Mouse (Mus musculus): Measurements from ENCODE around the gene Pigo. TPM values are rescaled to one million over a fixed set of nuclear protein-coding genes. Genes with fewer than 3 reads are reported as not detected.

The Pigo gene
- polyA plus RNA-seq, 2 experiments = 8.3 to 9.2 TPM

- H3K4me1 ChIP-seq (replicated peaks; ENCODE audit: control insufficient read depth in 2 of 2, insufficient read depth in 2 of 2, low read length in 1 of 2) = no peaks in the 10 kb centered on the region
- H3K9ac ChIP-seq (replicated peaks) = no peak overlapping the region
- no peaks in the 10 kb centered on the region for H3K27me3 ChIP-seq (ENCODE audit: control insufficient read depth, insufficient read depth, low read length)
- TF ChIP-seq EP300 (IDR thresholded peaks at IDR 0.05; ENCODE audit: low read depth) (no peak), CTCF (IDR thresholded peaks at IDR 0.05; ENCODE audit: low read depth) (no peak)
- no peak overlapping the region for H3K27ac ChIP-seq
- no peaks in the 10 kb centered on the region for H3K9me3 ChIP-seq (ENCODE audit: control insufficient read depth, low read length)
- DNase-seq (ENCODE audit: low read depth in 3 of 3, low spot score in 3 of 3) (no peak), ATAC-seq (ENCODE audit: insufficient read depth) (no peak)
- no peaks in the 10 kb centered on the region for H3K36me3 ChIP-seq (replicated peaks; ENCODE audit: control insufficient read depth, insufficient read depth, low read depth)
- no peak overlapping the region for H3K4me2 ChIP-seq (ENCODE audit: low read depth)
- H3K4me3 ChIP-seq (ENCODE audit: insufficient read depth in 1 of 2, low read depth in 2 of 2, low read length in 2 of 2) = no peak overlapping the region
- 64% methylated on average over 4 of the region's 4 CpGs for WGBS (ENCODE audit: insufficient replicate concordance)
These were observed 52.7 kb downstream of the Pigo start for GRCm38 (mm10) chr4:42972952-42973351.

GRCm38 (mm10) chr4:42969304-42969703, 56.3 kb downstream of the Pigo start, which contains the start of gene 1700022I11Rik:
1700022I11Rik (plus strand) TSS chr4:42969604.
- TF ChIP-seq EP300 (IDR thresholded peaks at IDR 0.05; ENCODE audit: low read depth) (no peak), CTCF (IDR thresholded peaks at IDR 0.05; ENCODE audit: low read depth) (no peak)
- ATAC-seq (ENCODE audit: insufficient read depth) = no peak
- Histone ChIP-seq H3K4me3 (ENCODE audit: insufficient read depth in 1 of 2, low read depth in 2 of 2, low read length in 2 of 2) (no peak within 1 kb of the TSS), H3K4me1 (replicated peaks; ENCODE audit: control insufficient read depth in 2 of 2, insufficient read depth in 2 of 2, low read length in 1 of 2) (peaks cover 0 to 2% of the 10 kb centered on the region in 2 experiments; a peak in 1 of 4 replicates), H3K27ac (no peak within 1 kb of the TSS), H3K27me3 (ENCODE audit: control insufficient read depth, insufficient read depth, low read length) (no peaks in the 10 kb centered on the region), H3K9me3 (ENCODE audit: control insufficient read depth, low read length) (no peaks in the 10 kb centered on the region), H3K36me3 (replicated peaks; ENCODE audit: control insufficient read depth, insufficient read depth, low read depth) (no peaks in the 10 kb centered on the region), H3K4me2 (ENCODE audit: low read depth) (no peak within 1 kb of the TSS), H3K9ac (replicated peaks) (no peak within 1 kb of the TSS)
- 53% methylated on average over 4 of the region's 4 CpGs for WGBS (ENCODE audit: insufficient replicate concordance)
- no peak for DNase-seq (ENCODE audit: low read depth in 3 of 3, low spot score in 3 of 3)

Other genes with a start within 250 kb of the Pigo start
- 0.21 and 0.22 TPM in 2 replicates for gene Fam205a1, start 171.9 kb downstream of the Pigo start, polyA plus RNA-seq (2012; rRNA removed)
- gene Fam205a1, start 171.9 kb downstream of the Pigo start, polyA plus RNA-seq (2014; fragmentation: Nextera tagmentation; extraction: Ambion mirVana) = 0.04 and 0.28 TPM in 2 replicates
- 0.01 TPM in 1 of 2 replicates, not detected in the other for gene Gm12394, start 169.0 kb downstream of the Pigo start, polyA plus RNA-seq (2012; rRNA removed)
- gene Gm12394, start 169.0 kb downstream of the Pigo start, polyA plus RNA-seq (2014; fragmentation: Nextera tagmentation; extraction: Ambion mirVana) = 0.05 TPM in 1 of 2 replicates, not detected in the other
- gene Fam205c, start 151.6 kb downstream of the Pigo start, polyA plus RNA-seq (2012; rRNA removed) = 0.06 and 0.07 TPM in 2 replicates
- gene Fam205c, start 151.6 kb downstream of the Pigo start, polyA plus RNA-seq (2014; fragmentation: Nextera tagmentation; extraction: Ambion mirVana) = 0.15 and 0.30 TPM in 2 replicates
- 0.12 and 0.16 TPM in 2 replicates for gene Phf24, start 109.2 kb downstream of the Pigo start, polyA plus RNA-seq (2012; rRNA removed)
- 0.08 and 0.14 TPM in 2 replicates for gene Phf24, start 109.2 kb downstream of the Pigo start, polyA plus RNA-seq (2014; fragmentation: Nextera tagmentation; extraction: Ambion mirVana)
- 0.90 and 1.3 TPM in 2 replicates for gene Dnajb5, start 76.0 kb downstream of the Pigo start, polyA plus RNA-seq (2012; rRNA removed)
- 0.43 and 0.54 TPM in 2 replicates for gene Dnajb5, start 76.0 kb downstream of the Pigo start, polyA plus RNA-seq (2014; fragmentation: Nextera tagmentation; extraction: Ambion mirVana)
- 0.07 TPM in 1 of 2 replicates, not detected in the other for gene 1700022I11Rik, start 56.2 kb downstream of the Pigo start, polyA plus RNA-seq (2012; rRNA removed)
- 0.16 and 0.44 TPM in 2 replicates for gene 1700022I11Rik, start 56.2 kb downstream of the Pigo start, polyA plus RNA-seq (2014; fragmentation: Nextera tagmentation; extraction: Ambion mirVana)
- 48.9 and 80.0 TPM in 2 replicates for gene Vcp, start 25.3 kb downstream of the Pigo start, polyA plus RNA-seq (2012; rRNA removed)
- 176 and 191 TPM in 2 replicates for gene Vcp, start 25.3 kb downstream of the Pigo start, polyA plus RNA-seq (2014; fragmentation: Nextera tagmentation; extraction: Ambion mirVana)
- 8.2 and 9.9 TPM in 2 replicates for gene Fancg, start 15.3 kb downstream of the Pigo start, polyA plus RNA-seq (2012; rRNA removed)
- gene Fancg, start 15.3 kb downstream of the Pigo start, polyA plus RNA-seq (2014; fragmentation: Nextera tagmentation; extraction: Ambion mirVana) = 8.3 and 10.0 TPM in 2 replicates
- 55.8 and 83.2 TPM in 2 replicates for gene Stoml2, start 5.9 kb upstream of the Pigo start, polyA plus RNA-seq (2012; rRNA removed)
- 200 and 229 TPM in 2 replicates for gene Stoml2, start 5.9 kb upstream of the Pigo start, polyA plus RNA-seq (2014; fragmentation: Nextera tagmentation; extraction: Ambion mirVana)
- gene Fam214b, start 20.4 kb upstream of the Pigo start, polyA plus RNA-seq (2012; rRNA removed) = 22.2 and 25.8 TPM in 2 replicates
- 16.9 and 20.9 TPM in 2 replicates for gene Fam214b, start 20.4 kb upstream of the Pigo start, polyA plus RNA-seq (2014; fragmentation: Nextera tagmentation; extraction: Ambion mirVana)
- gene Unc13b, start 33.1 kb upstream of the Pigo start, polyA plus RNA-seq (2012; rRNA removed) = 0.59 and 0.73 TPM in 2 replicates
- 0.19 and 0.37 TPM in 2 replicates for gene Unc13b, start 33.1 kb upstream of the Pigo start, polyA plus RNA-seq (2014; fragmentation: Nextera tagmentation; extraction: Ambion mirVana)
- gene Atp8b5, start 241.3 kb upstream of the Pigo start, polyA plus RNA-seq (2012; rRNA removed) = 0.05 and 0.06 TPM in 2 replicates
- gene Atp8b5, start 241.3 kb upstream of the Pigo start, polyA plus RNA-seq (2014; fragmentation: Nextera tagmentation; extraction: Ambion mirVana) = 0.06 TPM in 1 of 2 replicates, not detected in the other

Data from liver, embryonic 14.5 days (tissue).